Mouse (Mus musculus): ENCODE data around the gene Onecut1.

The Onecut1 gene

DNA sequence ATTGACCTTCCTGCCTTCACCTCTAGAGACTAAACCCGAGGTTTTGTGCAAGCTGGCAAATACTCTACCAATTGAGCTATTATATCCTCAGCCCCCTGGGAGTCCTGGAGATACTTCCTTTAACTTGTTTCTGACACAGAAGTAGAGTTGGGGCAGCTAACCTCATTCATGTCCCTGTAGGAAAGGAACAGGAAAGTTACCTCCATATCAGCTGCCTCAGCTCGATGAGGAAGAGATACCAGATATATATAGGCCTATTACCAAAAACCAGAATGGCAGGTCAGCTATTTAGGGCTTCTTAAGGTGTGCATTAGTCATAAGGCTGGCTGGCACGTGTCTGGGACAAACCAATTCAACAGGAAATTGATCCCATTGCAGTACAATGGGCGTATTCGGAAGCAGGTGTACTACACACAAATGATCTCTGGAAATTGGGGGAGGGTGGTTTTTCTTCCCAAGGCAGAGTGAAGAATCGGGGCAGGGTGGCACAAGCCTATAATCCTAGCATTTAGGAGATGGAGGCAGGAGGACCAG lies 48.6 kb downstream of the Onecut1 start:
- DNase-seq (ENCODE audit: inconsistent age in 2 of 2, low spot score in 1 of 2), result peak in 1 of 2 experiments; percentile 59

GRCm38 (mm10) chr9:74911430-74911829 lies 49.7 kb downstream of the Onecut1 start:
- no peak for DNase-seq (ENCODE audit: inconsistent age in 2 of 2, low spot score in 1 of 2)

DNA sequence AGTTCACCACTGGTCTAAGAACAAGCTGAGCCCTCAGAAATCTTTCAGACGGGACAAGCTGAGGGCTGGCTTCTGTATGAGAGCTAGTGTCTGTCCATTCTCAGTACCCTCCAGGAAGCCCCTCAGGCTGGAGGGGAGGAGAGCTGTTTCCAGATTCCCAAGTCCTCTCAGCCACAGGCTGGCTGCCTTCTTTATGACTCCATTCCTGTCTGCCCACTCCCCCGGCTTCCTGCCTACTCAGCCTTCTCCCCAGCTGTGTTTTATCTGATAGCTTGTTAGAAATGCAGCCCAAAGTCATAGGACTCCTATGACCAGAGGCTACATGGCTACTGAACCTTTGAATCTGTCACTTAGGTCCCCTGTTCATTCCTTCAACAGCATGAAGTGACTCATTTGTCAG lies 50.2 kb downstream of the Onecut1 start:
- no peak for DNase-seq (ENCODE audit: inconsistent age in 2 of 2, low spot score in 1 of 2)

DNA sequence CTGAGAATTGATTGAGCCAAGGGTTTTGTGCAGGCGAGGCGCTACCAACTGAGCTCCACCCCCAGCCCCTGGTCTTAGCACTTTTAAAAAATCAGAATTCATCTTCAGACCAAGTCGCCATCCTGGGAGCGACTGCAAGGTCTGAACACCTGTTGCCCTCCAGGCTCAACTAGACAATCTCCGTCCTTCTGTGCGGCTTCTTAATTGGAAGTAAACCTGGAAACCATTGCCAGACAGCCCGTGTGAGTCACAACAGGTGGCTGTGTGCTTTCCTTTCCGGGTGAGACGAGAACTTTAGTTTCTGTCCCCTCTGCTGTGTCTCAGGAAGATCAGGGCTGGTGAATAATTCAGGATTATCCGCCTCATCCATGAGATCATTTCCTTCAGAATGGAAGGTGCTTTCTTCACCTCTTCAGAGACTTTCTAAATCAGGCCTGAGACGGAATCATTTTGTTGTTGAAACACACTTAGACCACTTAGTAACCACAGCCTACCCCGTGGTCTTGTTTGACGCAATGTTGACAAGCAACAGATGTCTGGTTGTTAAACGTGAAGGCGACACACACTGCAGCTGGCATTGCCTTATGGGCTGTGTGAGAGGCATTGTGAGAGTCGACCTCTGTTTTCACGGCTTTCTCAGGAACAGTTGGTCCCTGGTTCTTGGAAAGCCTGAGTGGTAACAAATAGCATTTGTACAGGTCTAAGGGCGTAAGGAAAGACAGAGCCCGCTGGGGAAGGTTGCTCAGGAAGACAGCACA lies 51.1 kb downstream of the Onecut1 start:
- peak in 1 of 2 experiments; percentile 26 for DNase-seq (ENCODE audit: inconsistent age in 2 of 2, low spot score in 1 of 2)

GRCm38 (mm10) chr9:74915611-74916010 lies 53.9 kb downstream of the Onecut1 start:
- no peak for DNase-seq (ENCODE audit: inconsistent age in 2 of 2, low spot score in 1 of 2)

GRCm38 (mm10) chr9:74920450-74920849 lies 58.7 kb downstream of the Onecut1 start:
- peak in 1 of 2 experiments; percentile 33 for DNase-seq (ENCODE audit: inconsistent age in 2 of 2, low spot score in 1 of 2)

DNA sequence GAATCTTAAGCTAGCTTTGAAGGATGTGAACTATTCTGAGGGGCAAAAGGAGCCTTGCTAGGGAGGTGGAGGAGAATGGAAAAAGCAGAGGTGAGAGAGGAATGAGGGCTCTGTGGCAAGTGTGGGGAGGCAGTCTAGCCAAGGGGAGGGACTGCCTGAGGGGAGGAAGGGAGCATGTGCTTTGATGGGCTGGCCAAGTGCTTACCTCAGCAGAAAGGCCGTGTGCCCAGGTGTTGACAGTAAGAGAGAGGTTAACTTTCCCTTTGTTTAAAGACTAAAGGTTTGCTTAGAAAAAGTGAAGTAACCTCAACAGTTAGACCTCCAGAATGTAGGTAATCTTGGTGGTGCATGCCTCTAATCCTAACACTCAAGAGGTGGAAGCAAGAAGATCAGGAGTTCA lies 59.7 kb downstream of the Onecut1 start:
- DNase-seq (ENCODE audit: inconsistent age in 2 of 2, low spot score in 1 of 2), result no peak

DNA sequence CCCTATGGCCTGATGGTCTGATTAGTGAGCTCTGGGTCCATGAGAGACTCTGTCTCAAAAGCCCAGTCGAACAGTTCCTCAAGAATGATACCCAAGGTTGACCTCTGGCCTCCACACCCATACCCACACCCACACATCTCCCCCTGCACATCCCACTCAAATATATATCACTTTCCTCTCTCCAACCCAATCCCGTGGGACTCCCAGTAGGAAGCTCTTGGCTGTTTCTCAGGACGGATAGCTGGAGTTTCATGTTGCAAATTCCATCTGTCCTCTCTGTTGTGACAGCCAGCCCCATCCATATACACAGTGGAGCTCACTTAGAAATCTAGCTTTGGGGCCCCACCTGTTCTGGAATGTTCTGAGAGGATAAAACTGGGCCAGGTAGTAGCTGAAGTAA lies 61.2 kb downstream of the Onecut1 start:
- peak in 1 of 2 experiments; percentile 32 for DNase-seq (ENCODE audit: inconsistent age in 2 of 2, low spot score in 1 of 2)

- no peak for DNase-seq (ENCODE audit: inconsistent age in 2 of 2, low spot score in 1 of 2)
Observed at GRCm38 (mm10) chr9:74923291-74923977, 61.7 kb downstream of the Onecut1 start.

DNA sequence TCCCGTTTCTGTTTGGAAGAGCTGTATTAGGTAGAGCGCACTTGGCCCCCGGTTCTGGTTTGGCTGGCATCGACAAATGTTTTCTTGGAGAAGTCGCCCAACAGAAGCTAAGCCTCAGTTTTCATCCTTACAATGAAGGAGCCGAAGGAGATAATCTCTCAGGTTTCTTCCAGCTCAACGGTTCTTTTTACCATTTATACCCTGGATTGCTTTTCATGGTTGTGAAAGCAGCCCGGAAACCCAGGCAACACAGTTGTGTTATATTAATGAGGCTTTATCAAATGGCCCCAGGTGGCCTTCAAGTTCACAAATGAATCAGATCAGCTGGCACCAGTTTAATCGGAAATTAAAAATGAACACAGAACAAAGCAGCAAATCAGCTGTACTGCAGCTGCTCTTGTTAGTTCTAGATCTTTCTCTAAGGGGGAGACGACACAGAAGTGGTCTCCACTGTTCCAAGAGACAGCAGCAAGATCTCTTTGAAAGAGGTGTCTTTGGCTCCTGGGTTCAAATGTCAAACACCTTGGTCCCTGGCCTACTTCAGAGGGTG lies 63.6 kb downstream of the Onecut1 start:
- DNase-seq (ENCODE audit: inconsistent age in 2 of 2, low spot score in 1 of 2), result peak in 1 of 2 experiments; percentile 89

GRCm38 (mm10) chr9:74929981-74930423 lies 68.3 kb downstream of the Onecut1 start:
- peak; percentile 69 to 73 for DNase-seq (ENCODE audit: inconsistent age in 2 of 2, low spot score in 1 of 2)

GRCm38 (mm10) chr9:74930653-74931052 lies 68.9 kb downstream of the Onecut1 start:
- no peak for DNase-seq (ENCODE audit: inconsistent age in 2 of 2, low spot score in 1 of 2)

DNA sequence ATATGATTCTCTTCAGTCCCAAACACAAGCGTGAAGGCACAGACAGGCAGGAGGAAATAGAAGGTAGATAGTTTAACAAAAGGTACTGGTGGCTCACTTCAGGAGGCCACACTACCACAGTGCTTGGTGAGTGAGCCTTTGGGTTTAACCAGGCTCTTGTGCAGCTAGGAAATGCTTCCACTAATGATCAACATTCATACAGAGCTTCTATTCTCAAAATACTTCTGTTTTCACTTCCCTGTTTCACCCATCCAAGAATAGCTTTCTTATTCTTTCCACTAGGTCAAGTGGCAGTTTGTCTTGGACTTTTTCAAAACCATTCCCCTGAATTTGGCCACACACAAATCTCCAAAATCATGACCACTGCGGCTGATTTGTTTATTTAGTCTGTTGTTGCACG lies 73.6 kb downstream of the Onecut1 start:
- no peak for DNase-seq (ENCODE audit: inconsistent age in 2 of 2, low spot score in 1 of 2)

GRCm38 (mm10) chr9:74937761-74938160 lies 76.0 kb downstream of the Onecut1 start:
- DNase-seq (ENCODE audit: inconsistent age in 2 of 2, low spot score in 1 of 2), result no peak

GRCm38 (mm10) chr9:74938670-74939534 lies 77.2 kb downstream of the Onecut1 start:
- DNase-seq (ENCODE audit: inconsistent age in 2 of 2, low spot score in 1 of 2), result no peak

All from adrenal gland, adult (tissue).